Mouse (Mus musculus) heart, adult 2 months (tissue): ENCODE measurements around the gene Gfod1.

Experiments
- CTCF ChIP-seq: fragments of 200-600 bp; IDR thresholded peaks from 2 replicates; pipeline ENCODE4 v1.8.1; 2022; ENCODE audit warnings: antibody characterized with exemption, mild to moderate bottlenecking, moderate library complexity
- EP300 ChIP-seq: fragments of 200-500 bp; IDR thresholded peaks from 2 replicates; pipeline ENCODE4 v1.6.1; 2011; ENCODE audit warnings: low read depth, low read length, control low read depth; ENCODE audit not compliant: insufficient read depth
- POLR2A ChIP-seq: fragments of 200-500 bp; IDR thresholded peaks from 2 replicates; pipeline ENCODE4 v1.6.1; 2011; ENCODE audit warnings: mild to moderate bottlenecking, low read depth, low read length, control low read depth; ENCODE audit not compliant: insufficient read depth

GRCm38 (mm10) chr13:43305181-43305924 is 1.4 kb upstream of the Gfod1 start:
- TF ChIP-seq POLR2A (no peak), CTCF (no peak), EP300 (no peak)
